Mouse (Mus musculus) adrenal gland, adult (tissue): Measurements from ENCODE around the gene Olfr159.

Source experiments
- DNase-seq, 2 experiments: peaks; one replicate each; pipeline ENCODE4 v3.0.0; 2022 to 2023; ENCODE audit warnings: low spot score in 1 of 2; ENCODE audit not compliant: inconsistent age in 2 of 2

Gene Olfr159

GRCm38 (mm10) chr4:43729794-43730550 is 40.8 kb downstream of the Olfr159 start, which contains the start of gene Spaar:
TSS of gene Spaar (plus strand) at chr4:43730034.
- DNase-seq: peak; percentile 54 to 75

- no peak for DNase-seq
Measured at GRCm38 (mm10) chr4:43729126-43729525, 41.7 kb downstream of the Olfr159 start.

GRCm38 (mm10) chr4:43728576-43728954 is 42.2 kb downstream of the Olfr159 start:
- DNase-seq: peak; percentile 86 to 90

DNA sequence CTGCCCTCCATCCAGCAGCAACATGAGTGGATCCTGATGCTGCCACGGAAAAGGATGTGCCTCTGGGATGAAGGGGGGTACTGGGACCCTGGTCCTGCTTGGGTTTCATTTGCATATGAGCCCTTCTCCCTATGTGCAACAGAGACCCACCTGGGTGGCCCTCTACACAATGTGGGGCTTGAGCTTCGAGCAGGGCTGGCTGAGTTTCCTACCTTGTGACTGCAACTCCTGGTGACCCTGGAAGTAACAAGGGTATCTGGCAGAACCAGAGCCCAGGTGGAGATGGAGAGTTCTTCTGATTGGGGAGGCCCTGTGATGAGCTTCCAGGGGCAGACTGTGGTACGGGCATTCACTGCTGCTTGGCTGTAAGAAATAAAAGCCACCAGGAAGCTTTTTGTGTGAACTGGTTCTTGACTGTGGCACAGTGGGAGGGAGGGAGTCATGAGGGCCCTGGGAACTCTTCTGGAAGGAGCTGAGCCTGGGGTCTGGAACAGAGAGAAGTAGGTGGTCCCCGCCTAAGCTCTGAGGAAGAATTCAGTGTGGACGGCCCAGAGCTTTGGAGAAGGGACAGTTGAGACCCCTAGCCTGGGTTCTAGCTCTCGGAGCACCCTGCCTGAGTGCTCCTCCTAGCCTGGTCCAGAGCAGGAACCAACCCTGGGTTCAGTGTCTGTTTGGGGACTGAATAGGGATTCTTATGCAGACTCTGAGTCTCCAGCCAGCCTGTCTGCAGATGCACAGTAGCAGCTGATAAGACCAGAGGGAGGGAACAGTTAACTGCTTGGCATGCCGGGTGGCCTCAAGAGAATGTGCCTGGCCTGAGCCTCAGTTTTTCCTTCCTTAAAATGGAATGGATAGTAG is 42.9 kb downstream of the Olfr159 start:
- DNase-seq: no peak

DNA sequence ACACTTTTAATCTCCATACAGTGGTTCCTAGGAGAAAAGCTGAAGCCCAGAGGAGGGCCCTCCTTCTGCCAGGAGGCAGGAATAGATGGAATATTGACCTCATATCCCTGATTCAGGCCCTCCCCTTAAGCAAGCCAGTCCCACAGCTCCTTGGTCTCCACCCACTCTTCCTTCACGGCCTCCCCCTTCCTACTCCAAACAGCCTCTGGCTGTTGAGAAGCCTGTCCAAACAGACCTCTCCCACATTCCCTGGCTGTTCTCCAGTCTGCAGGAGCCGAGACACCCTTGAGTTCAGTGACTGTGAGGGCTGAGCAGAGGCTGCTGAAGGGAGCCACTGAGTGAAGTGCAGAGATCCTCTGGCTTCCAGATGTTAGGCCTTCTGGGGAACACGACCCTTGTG is 43.8 kb downstream of the Olfr159 start, which contains the start of gene Hrct1:
Hrct1 (plus strand) TSS at position 194 of the 400 bp plus-strand sequence.
- DNase-seq: peak; percentile 72 to 81

DNA sequence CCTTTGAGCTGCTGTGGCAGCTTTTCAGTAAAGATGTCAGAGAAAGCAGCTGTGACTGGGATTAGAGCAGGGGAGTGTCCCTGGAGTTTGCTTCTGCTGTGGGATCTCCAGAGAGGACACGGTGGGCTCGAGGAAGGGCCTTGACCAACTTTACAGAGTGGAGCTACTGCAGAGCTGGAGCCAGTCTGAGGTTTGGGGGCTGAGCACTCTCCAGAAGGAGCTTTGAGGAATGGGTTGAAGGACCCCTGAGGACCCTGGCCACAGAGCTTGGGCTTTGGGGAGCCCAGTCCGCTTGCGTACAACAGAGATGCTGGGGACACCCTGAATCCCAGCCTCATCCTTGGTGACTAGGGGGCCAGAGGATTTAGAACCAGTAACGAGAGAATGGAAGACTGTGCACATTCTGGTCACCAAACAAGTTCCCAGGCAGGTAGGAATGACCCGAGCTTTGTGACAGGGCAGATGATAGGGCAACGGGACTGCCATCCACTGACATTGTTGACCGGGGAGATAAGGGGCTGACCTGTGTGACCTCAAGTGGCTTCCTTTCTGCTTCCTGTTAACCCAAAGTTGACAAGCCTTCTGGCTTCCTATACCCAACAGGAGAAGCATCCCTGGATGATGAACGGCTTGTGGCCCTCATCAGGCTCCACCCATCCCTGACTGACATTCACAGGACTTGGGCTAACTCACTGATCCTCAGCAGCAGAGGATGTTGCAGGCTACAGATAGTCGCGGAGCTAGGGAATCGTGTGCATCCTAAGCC is 44.4 kb downstream of the Olfr159 start:
- DNase-seq: peak in 1 of 2 experiments; percentile 35

DNA sequence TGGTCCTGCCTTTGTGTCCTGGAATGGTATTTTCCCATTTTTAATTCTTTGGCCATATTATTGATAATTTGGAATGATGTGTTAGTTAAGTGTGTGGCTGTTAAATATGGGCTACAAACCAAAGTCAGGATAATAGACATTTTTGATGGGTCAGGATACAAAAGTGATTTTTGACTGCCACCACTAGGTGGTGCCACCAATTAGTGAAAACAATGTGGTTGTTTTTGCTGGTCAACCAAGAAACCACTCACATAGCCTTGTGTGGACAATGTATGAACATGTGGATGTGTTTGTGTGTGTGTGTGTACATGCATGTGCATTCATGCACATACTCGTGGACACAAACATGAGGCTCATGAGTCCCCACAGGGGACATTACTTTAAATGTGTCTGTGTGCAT is 46.0 kb downstream of the Olfr159 start:
- DNase-seq: peak in 1 of 2 experiments; percentile 81

GRCm38 (mm10) chr4:43722191-43722590 is 48.6 kb downstream of the Olfr159 start:
- DNase-seq: no peak

- DNase-seq: no peak
Measured at GRCm38 (mm10) chr4:43720491-43721228, 50.1 kb downstream of the Olfr159 start.
